Comparison of ENCODE assay signal across 15 mouse cellular contexts in genomic region chr7:138719608-138720007, GRCm38 (mm10).
"Had no signal": no experiment of that assay in that cellular context is flagged by ENCODE, and none has a peak within 500 bp of the region (broad histone marks: within the 10 kb centered on the region; RNA-seq: fewer than 3 reads in every experiment).

No protein-coding gene starts in this region.

- H3K4me1 ChIP-seq: stomach, embryonic 15.5 days had no signal

- DNase-seq: retina, postnatal 1 day; right cerebral cortex, adult 18-20 months; right cerebral cortex, postnatal 14 days; right cerebral cortex, postnatal 25 days; right cerebral cortex, postnatal 4 days; spleen, adult 18-20 months; thymus, adult 18-20 months; thymus, adult 2 months; thymus, postnatal 14 days; thymus, postnatal 25 days; thymus, postnatal 36 days; thymus, postnatal 4 days had no signal

- H3K27me3 ChIP-seq: neural tube, embryonic 15.5 days; stomach, embryonic 15.5 days had no signal

- H3K36me3 ChIP-seq: neural tube, embryonic 15.5 days; stomach, embryonic 15.5 days had no signal

- H3K27ac ChIP-seq: neural tube, embryonic 15.5 days; stomach, embryonic 15.5 days; stomach, postnatal 0 days had no signal

- H3K9ac ChIP-seq: neural tube, embryonic 15.5 days; stomach, embryonic 15.5 days had no signal

- H3K4me2 ChIP-seq: neural tube, embryonic 15.5 days; stomach, embryonic 15.5 days had no signal

- H3K9me3 ChIP-seq: neural tube, embryonic 15.5 days; stomach, embryonic 15.5 days had no signal

- H3K4me3 ChIP-seq: neural tube, embryonic 15.5 days; stomach, embryonic 15.5 days had no signal
